Mouse (Mus musculus): ENCODE data around the gene Myo5a. TPM values are rescaled to one million over a fixed set of nuclear protein-coding genes. Genes with fewer than 3 reads are reported as not detected.

The Myo5a gene
- polyA plus RNA-seq, 2 experiments, result 1.3 to 1.6 TPM

GRCm38 (mm10) chr9:75049100-75049499 is 21.7 kb upstream of the Myo5a start:
- WGBS (ENCODE audit: insufficient replicate concordance), result 63% methylated on average over 3 of the region's 3 CpGs
- Histone ChIP-seq H3K4me3 (ENCODE audit: insufficient read depth in 1 of 2, low read depth in 2 of 2, low read length in 2 of 2) (no peak overlapping the region), H3K4me2 (ENCODE audit: low read depth) (no peak overlapping the region), H3K9ac (replicated peaks) (no peak overlapping the region), H3K9me3 (ENCODE audit: control insufficient read depth, low read length) (no peaks in the 10 kb centered on the region), H3K4me1 (replicated peaks; ENCODE audit: control insufficient read depth in 2 of 2, insufficient read depth in 2 of 2, low read length in 1 of 2) (no peaks in the 10 kb centered on the region), H3K27me3 (ENCODE audit: control insufficient read depth, insufficient read depth, low read length) (no peaks in the 10 kb centered on the region), H3K27ac (no peak overlapping the region), H3K36me3 (replicated peaks; ENCODE audit: control insufficient read depth, insufficient read depth, low read depth) (peaks cover 3% of the 10 kb centered on the region; the same call in 1 of the 2 replicates)
- ATAC-seq (ENCODE audit: insufficient read depth) (no peak), DNase-seq (ENCODE audit: low read depth in 3 of 3, low spot score in 3 of 3) (no peak)
- TF ChIP-seq CTCF (IDR thresholded peaks at IDR 0.05; ENCODE audit: low read depth) (no peak), EP300 (IDR thresholded peaks at IDR 0.05; ENCODE audit: low read depth) (no peak)

DNA sequence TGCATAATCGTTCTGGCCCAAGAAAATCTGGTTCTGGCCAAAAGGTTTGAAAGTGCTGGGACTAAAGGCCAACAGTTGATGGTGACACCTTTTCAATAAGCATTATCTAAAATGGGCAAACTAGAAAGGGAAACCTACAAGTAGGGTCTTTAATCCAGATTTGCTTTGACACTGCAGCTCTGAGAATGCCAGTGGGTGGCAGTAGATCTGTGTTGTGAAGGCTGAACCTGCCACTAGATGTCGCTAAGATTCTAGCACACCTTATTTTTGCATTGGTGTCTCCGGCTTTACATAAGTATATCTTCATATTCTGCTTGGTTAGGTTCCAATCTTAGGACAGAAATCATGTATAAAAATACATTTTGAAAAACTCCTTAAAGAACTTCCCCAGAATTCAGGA is 20.8 kb upstream of the Myo5a start:
- TF ChIP-seq EP300 (IDR thresholded peaks at IDR 0.05; ENCODE audit: low read depth), result no peak
- peak; percentile 86 for TF ChIP-seq CTCF (IDR thresholded peaks at IDR 0.05; ENCODE audit: low read depth)
- 20% methylated on average over 3 of the region's 3 CpGs for WGBS (ENCODE audit: insufficient replicate concordance)
- no peak for ATAC-seq (ENCODE audit: insufficient read depth)

DNA sequence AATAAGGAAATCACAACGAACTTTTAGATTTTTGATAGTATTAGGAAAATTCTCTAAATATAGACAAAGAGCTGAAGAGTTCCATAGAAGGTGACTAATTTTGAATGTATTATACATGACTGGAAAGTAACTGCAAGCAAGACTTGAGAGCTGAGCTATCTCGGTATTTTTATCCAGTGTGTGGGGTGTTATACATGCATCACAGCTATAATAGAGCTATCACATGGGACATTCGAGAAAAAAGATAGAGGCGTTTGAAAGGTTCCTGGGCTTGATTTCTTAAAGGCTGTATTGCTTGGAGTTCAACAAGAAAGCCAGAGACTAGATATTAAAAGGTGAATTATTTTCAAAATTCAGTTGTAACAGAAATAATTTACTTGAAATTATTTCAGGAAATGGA is 19.0 kb upstream of the Myo5a start:
- Histone ChIP-seq H3K27ac (no peak overlapping the region), H3K4me3 (ENCODE audit: insufficient read depth in 1 of 2, low read depth in 2 of 2, low read length in 2 of 2) (no peak overlapping the region), H3K27me3 (ENCODE audit: control insufficient read depth, insufficient read depth, low read length) (no peaks in the 10 kb centered on the region), H3K9me3 (ENCODE audit: control insufficient read depth, low read length) (no peaks in the 10 kb centered on the region), H3K4me2 (ENCODE audit: low read depth) (no peak overlapping the region), H3K9ac (replicated peaks) (no peak overlapping the region), H3K4me1 (replicated peaks; ENCODE audit: control insufficient read depth in 2 of 2, insufficient read depth in 2 of 2, low read length in 1 of 2) (no peaks in the 10 kb centered on the region), H3K36me3 (replicated peaks; ENCODE audit: control insufficient read depth, insufficient read depth, low read depth) (peaks cover 4% of the 10 kb centered on the region)
- no peak for TF ChIP-seq CTCF (IDR thresholded peaks at IDR 0.05; ENCODE audit: low read depth)
- no peak for TF ChIP-seq EP300 (IDR thresholded peaks at IDR 0.05; ENCODE audit: low read depth)
- DNase-seq (ENCODE audit: low read depth in 3 of 3, low spot score in 3 of 3) (no peak), ATAC-seq (ENCODE audit: insufficient read depth) (no peak)
- 74% methylated on average over 4 of the region's 4 CpGs for WGBS (ENCODE audit: insufficient replicate concordance)

More for the DNA sequence above, 20.8 kb upstream of the Myo5a start:
- no peak overlapping the region for H3K4me2 ChIP-seq (ENCODE audit: low read depth)
- H3K4me3 ChIP-seq (ENCODE audit: insufficient read depth in 1 of 2, low read depth in 2 of 2, low read length in 2 of 2), result no peak overlapping the region
- DNase-seq (ENCODE audit: low read depth in 3 of 3, low spot score in 3 of 3), result no peak
- no peak overlapping the region for H3K27ac ChIP-seq
- no peaks in the 10 kb centered on the region for H3K9me3 ChIP-seq (ENCODE audit: control insufficient read depth, low read length)
- H3K36me3 ChIP-seq (replicated peaks; ENCODE audit: control insufficient read depth, insufficient read depth, low read depth), result peaks cover 3% of the 10 kb centered on the region; the same call in 1 of the 2 replicates
- H3K9ac ChIP-seq (replicated peaks), result no peak overlapping the region
- no peaks in the 10 kb centered on the region for H3K27me3 ChIP-seq (ENCODE audit: control insufficient read depth, insufficient read depth, low read length)
- H3K4me1 ChIP-seq (replicated peaks; ENCODE audit: control insufficient read depth in 2 of 2, insufficient read depth in 2 of 2, low read length in 1 of 2), result no peaks in the 10 kb centered on the region

- Histone ChIP-seq H3K27me3 (ENCODE audit: control insufficient read depth, insufficient read depth, low read length) (no peaks in the 10 kb centered on the region), H3K4me1 (replicated peaks; ENCODE audit: control insufficient read depth in 2 of 2, insufficient read depth in 2 of 2, low read length in 1 of 2) (no peaks in the 10 kb centered on the region), H3K9ac (replicated peaks) (no peak overlapping the region), H3K27ac (no peak overlapping the region), H3K9me3 (ENCODE audit: control insufficient read depth, low read length) (no peaks in the 10 kb centered on the region), H3K4me3 (ENCODE audit: insufficient read depth in 1 of 2, low read depth in 2 of 2, low read length in 2 of 2) (no peak overlapping the region), H3K4me2 (ENCODE audit: low read depth) (no peak overlapping the region), H3K36me3 (replicated peaks; ENCODE audit: control insufficient read depth, insufficient read depth, low read depth) (peaks cover 13% of the 10 kb centered on the region)
- DNase-seq (ENCODE audit: low read depth in 3 of 3, low spot score in 3 of 3), result no peak
- TF ChIP-seq CTCF (IDR thresholded peaks at IDR 0.05; ENCODE audit: low read depth) (no peak), EP300 (IDR thresholded peaks at IDR 0.05; ENCODE audit: low read depth) (no peak)
- ATAC-seq (ENCODE audit: insufficient read depth), result no peak
- WGBS (ENCODE audit: insufficient replicate concordance), result 76% methylated on average over 5 of the region's 5 CpGs
Observed at GRCm38 (mm10) chr9:75055046-75055445, 15.8 kb upstream of the Myo5a start.

DNA sequence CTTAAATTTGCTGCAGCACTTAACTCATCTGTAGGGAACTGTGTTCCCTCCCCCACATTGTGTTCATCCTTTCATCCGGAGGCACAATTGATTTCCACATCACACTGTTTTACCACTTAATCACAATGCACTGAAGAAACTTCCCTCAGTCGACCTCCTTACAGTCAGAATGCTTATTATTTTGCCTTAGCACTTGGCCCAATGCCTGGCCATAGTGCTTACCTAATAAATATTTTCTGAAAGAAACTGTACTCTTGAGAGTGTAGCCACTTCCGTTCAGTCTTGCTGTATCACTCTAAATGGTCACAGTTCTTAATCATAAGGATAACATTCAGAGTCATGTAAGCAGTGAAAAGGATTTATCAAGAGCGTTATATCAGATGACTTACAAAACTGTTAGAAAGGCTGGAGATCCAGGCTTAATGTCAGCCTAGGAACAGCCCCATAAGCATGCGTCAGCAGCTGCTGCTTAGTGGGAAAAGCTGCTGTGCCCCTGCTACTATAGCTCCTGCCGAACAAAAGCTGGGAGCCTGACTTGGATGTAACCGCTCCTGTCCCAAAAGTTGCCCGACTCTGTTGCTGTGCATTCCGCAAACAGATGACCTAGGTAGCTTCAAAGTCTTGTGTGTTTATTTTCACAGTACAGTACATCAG is 6.0 kb upstream of the Myo5a start:
- no peak for TF ChIP-seq EP300 (IDR thresholded peaks at IDR 0.05; ENCODE audit: low read depth)
- TF ChIP-seq CTCF (IDR thresholded peaks at IDR 0.05; ENCODE audit: low read depth), result no peak
- WGBS (ENCODE audit: insufficient replicate concordance), result 75% methylated on average over 9 of the region's 9 CpGs
- no peak overlapping the region for H3K4me2 ChIP-seq (ENCODE audit: low read depth)
- ATAC-seq (ENCODE audit: insufficient read depth) (no peak), DNase-seq (ENCODE audit: low read depth in 3 of 3, low spot score in 3 of 3) (no peak)
- H3K4me1 ChIP-seq (replicated peaks; ENCODE audit: control insufficient read depth in 2 of 2, insufficient read depth in 2 of 2, low read length in 1 of 2), result no peaks in the 10 kb centered on the region
- peaks cover 3% of the 10 kb centered on the region for H3K27me3 ChIP-seq (ENCODE audit: control insufficient read depth, insufficient read depth, low read length)
- H3K9ac ChIP-seq (replicated peaks), result no peak overlapping the region
- H3K4me3 ChIP-seq (ENCODE audit: insufficient read depth in 1 of 2, low read depth in 2 of 2, low read length in 2 of 2), result no peak overlapping the region
- no peaks in the 10 kb centered on the region; the same call in 1 of the 2 replicates for H3K36me3 ChIP-seq (replicated peaks; ENCODE audit: control insufficient read depth, insufficient read depth, low read depth)
- no peaks in the 10 kb centered on the region for H3K9me3 ChIP-seq (ENCODE audit: control insufficient read depth, low read length)
- no peak overlapping the region for H3K27ac ChIP-seq
